Mouse (Mus musculus) mesoderm, embryonic 11.5 days (tissue): ENCODE data around the gene Agap1.
A peak's percentile ranks its signal among the peaks of the same experiment; 100 is the strongest.

Experiments
- DNase-seq: peaks from one replicate; pipeline ENCODE4 v3.0.0-alpha.2; 2012; ENCODE audit warnings: low read depth, low spot score

Gene Agap1

GRCm38 (mm10) chr1:89660804-89661203 lies 206.2 kb downstream of the Agap1 start:
- no peak for DNase-seq

- no peak for DNase-seq
Measured at GRCm38 (mm10) chr1:89666154-89666553, 211.5 kb downstream of the Agap1 start.

- no peak for DNase-seq
Measured at GRCm38 (mm10) chr1:89667387-89667786, 212.8 kb downstream of the Agap1 start.

GRCm38 (mm10) chr1:89668635-89669034 lies 214.0 kb downstream of the Agap1 start:
- DNase-seq: no peak

- peak; percentile 30 for DNase-seq
Measured at GRCm38 (mm10) chr1:89671110-89671787, 216.6 kb downstream of the Agap1 start.

GRCm38 (mm10) chr1:89673071-89673470 lies 218.5 kb downstream of the Agap1 start:
- no peak for DNase-seq

GRCm38 (mm10) chr1:89673686-89674085 lies 219.1 kb downstream of the Agap1 start:
- DNase-seq: peak; percentile 38

GRCm38 (mm10) chr1:89674681-89675080 lies 220.1 kb downstream of the Agap1 start:
- DNase-seq: no peak

- no peak for DNase-seq
Measured at GRCm38 (mm10) chr1:89676411-89676810, 221.8 kb downstream of the Agap1 start.

- DNase-seq: no peak
Measured at GRCm38 (mm10) chr1:89680673-89681072, 226.1 kb downstream of the Agap1 start.

- peak; percentile 60 for DNase-seq
Measured at GRCm38 (mm10) chr1:89688914-89689313, 234.3 kb downstream of the Agap1 start.

GRCm38 (mm10) chr1:89689544-89690212 lies 235.1 kb downstream of the Agap1 start:
- no peak for DNase-seq

- no peak for DNase-seq
Measured at GRCm38 (mm10) chr1:89691096-89691495, 236.5 kb downstream of the Agap1 start.

GRCm38 (mm10) chr1:89692420-89692819 lies 237.8 kb downstream of the Agap1 start:
- no peak for DNase-seq

GRCm38 (mm10) chr1:89694916-89695315 lies 240.3 kb downstream of the Agap1 start:
- DNase-seq: no peak

GRCm38 (mm10) chr1:89697241-89697640 lies 242.6 kb downstream of the Agap1 start:
- DNase-seq: no peak

- DNase-seq: no peak
Measured at GRCm38 (mm10) chr1:89700166-89700565, 245.6 kb downstream of the Agap1 start.

- DNase-seq: no peak
Measured at GRCm38 (mm10) chr1:89701162-89701730, 246.6 kb downstream of the Agap1 start.

- peak; percentile 54 for DNase-seq
Measured at GRCm38 (mm10) chr1:89703294-89703693, 248.7 kb downstream of the Agap1 start.

GRCm38 (mm10) chr1:89705670-89706069 lies 251.1 kb downstream of the Agap1 start:
- DNase-seq: no peak

GRCm38 (mm10) chr1:89706862-89707261 lies 252.3 kb downstream of the Agap1 start:
- no peak for DNase-seq

- DNase-seq: no peak
Measured at GRCm38 (mm10) chr1:89707756-89708480, 253.3 kb downstream of the Agap1 start.
